Mouse (Mus musculus): ENCODE results near the gene Vmn2r19. TPM values are rescaled to one million over a fixed set of nuclear protein-coding genes. Genes with fewer than 3 reads are reported as not detected.

The Vmn2r19 gene
- polyA plus RNA-seq, 1 experiment from 2014 or later: not detected

GRCm38 (mm10) chr6:123346141-123346540, 38.0 kb downstream of the Vmn2r19 start:
- Histone ChIP-seq H3K27ac (ENCODE audit: low read length) (no peak overlapping the region), H3K4me1 (ENCODE audit: control insufficient read depth, low read depth, low read length) (no peaks in the 10 kb centered on the region), H3K9ac (ENCODE audit: low read depth, low read length) (no peak overlapping the region), H3K4me2 (ENCODE audit: low read depth, low read length) (no peak overlapping the region), H3K4me3 (ENCODE audit: low read depth, low read length) (no peak overlapping the region), H3K9me3 (replicated peaks; ENCODE audit: control insufficient read depth, low read length) (no peaks in the 10 kb centered on the region), H3K27me3 (ENCODE audit: control insufficient read depth, insufficient read depth, low read depth, low read length) (no peaks in the 10 kb centered on the region), H3K36me3 (ENCODE audit: control insufficient read depth, insufficient read depth) (no peaks in the 10 kb centered on the region)
- ATAC-seq (ENCODE audit: low read depth): no peak
- 78% methylated on average over 1 of the region's 1 CpGs for WGBS (ENCODE audit: insufficient replicate concordance)

Other genes starting within 250 kb of the Vmn2r19 start
- 14.1 and 14.6 TPM in 2 replicates for gene Clec4a2, start 201.9 kb upstream of the Vmn2r19 start, polyA plus RNA-seq (2015; fragmentation: Nextera tagmentation; extraction: Ambion mirVana)
- 0.22 and 0.45 TPM in 2 replicates for gene Clec4b2, start 135.4 kb upstream of the Vmn2r19 start, polyA plus RNA-seq (2015; fragmentation: Nextera tagmentation; extraction: Ambion mirVana)
- 20.2 and 22.1 TPM in 2 replicates for gene Clec4n, start 78.5 kb upstream of the Vmn2r19 start, polyA plus RNA-seq (2015; fragmentation: Nextera tagmentation; extraction: Ambion mirVana)
- gene Clec4d, start 46.2 kb upstream of the Vmn2r19 start, polyA plus RNA-seq (2015; fragmentation: Nextera tagmentation; extraction: Ambion mirVana): 0.62 and 0.68 TPM in 2 replicates
- gene Clec4e, start 18.5 kb upstream of the Vmn2r19 start, polyA plus RNA-seq (2015; fragmentation: Nextera tagmentation; extraction: Ambion mirVana): 1.4 and 1.6 TPM in 2 replicates
- gene Vmn2r20, start 109.8 kb downstream of the Vmn2r19 start, polyA plus RNA-seq (2015; fragmentation: Nextera tagmentation; extraction: Ambion mirVana): not detected in 2 replicates
- gene Vmn2r21, start 225.1 kb downstream of the Vmn2r19 start, polyA plus RNA-seq (2015; fragmentation: Nextera tagmentation; extraction: Ambion mirVana): not detected in 2 replicates

All from liver, embryonic 16.5 days (tissue).